Mouse (Mus musculus) myocyte (in vitro differentiated cells): ENCODE measurements at regions not wholly inside any gene's neighbourhood (a gene's known extent, or its start where the extent isn't known, plus 50 kb on each side); places are given as distances from the start of the nearest gene placed in this dataset.
"Not testable (repeated sequence)": the region's sequence is repeated elsewhere in the genome, so short reads cannot be mapped to it uniquely, and the experiment has no call there.

ENCODE experiments used
- H3K27me3 ChIP-seq: one replicate; pipeline ENCODE4 v1.6.1; 2011; ENCODE audit not compliant: control insufficient read depth, insufficient read depth, insufficient read length
- H3K36me3 ChIP-seq: one replicate; pipeline ENCODE4 v1.6.1; 2011; ENCODE audit not compliant: control insufficient read depth, insufficient read depth
- H3K4me2 ChIP-seq: one replicate; pipeline ENCODE4 v1.6.1; 2011; ENCODE audit warnings: low read depth, control low read depth
- H3K4me3 ChIP-seq: one replicate; pipeline ENCODE4 v1.5.1; 2011; ENCODE audit warnings: mild to moderate bottlenecking, control low read depth, moderate library complexity
- H3K79me2 ChIP-seq: one replicate; pipeline ENCODE4 v1.6.1; 2011; ENCODE audit not compliant: control insufficient read depth, insufficient read depth
- H3ac ChIP-seq: one replicate; pipeline ENCODE4 v1.6.1; 2011; ENCODE audit not compliant: control insufficient read depth, insufficient read length
- CEBPB ChIP-seq: IDR thresholded peaks from 2 replicates; pipeline ENCODE4 v1.6.1; 2011; ENCODE audit warnings: mild to moderate bottlenecking, moderate library complexity; ENCODE audit not compliant: poor library complexity, insufficient read depth, severe bottlenecking
- E2F4 ChIP-seq: IDR thresholded peaks from one replicate; pipeline ENCODE4 v1.6.1; 2011; ENCODE audit warnings: mild to moderate bottlenecking, control low read depth, moderate library complexity; ENCODE audit not compliant: insufficient read depth
- MAX ChIP-seq: IDR thresholded peaks from one replicate; pipeline ENCODE4 v1.6.1; 2011; ENCODE audit warnings: low read depth, mild to moderate bottlenecking, control low read depth
- MYOD1 ChIP-seq, 3 experiments: IDR thresholded peaks; one replicate each; pipeline ENCODE4 v1.6.1; 2011; ENCODE audit warnings: control low read depth in 2 of 3, low read depth in 2 of 3, mild to moderate bottlenecking in 2 of 3, moderate library complexity in 1 of 3; ENCODE audit not compliant: insufficient read length in 2 of 3, control insufficient read depth in 1 of 3
- MYOG ChIP-seq, 3 experiments: IDR thresholded peaks; one replicate each; pipeline ENCODE4 v1.6.1; 2011; ENCODE audit warnings: control low read depth in 2 of 3, low read depth in 2 of 3, mild to moderate bottlenecking in 2 of 3; ENCODE audit not compliant: insufficient read length in 2 of 3, control insufficient read depth in 1 of 3, insufficient read depth in 1 of 3
- POLR2A ChIP-seq: IDR thresholded peaks from one replicate; pipeline ENCODE4 v1.6.1; 2011; ENCODE audit warnings: low read depth, mild to moderate bottlenecking, control low read depth, moderate library complexity; ENCODE audit not compliant: insufficient read length
- POLR2AphosphoS2 ChIP-seq: IDR thresholded peaks from one replicate; pipeline ENCODE4 v1.6.1; 2011; ENCODE audit warnings: low read depth, control low read depth; ENCODE audit not compliant: insufficient read length
- REST ChIP-seq: IDR thresholded peaks from one replicate; pipeline ENCODE4 v1.6.1; 2011; ENCODE audit warnings: mild to moderate bottlenecking, control low read depth, moderate library complexity; ENCODE audit not compliant: insufficient read depth, insufficient read length
- SRF ChIP-seq: IDR thresholded peaks from one replicate; pipeline ENCODE4 v1.6.1; 2011; ENCODE audit warnings: low read depth; ENCODE audit not compliant: control insufficient read depth, insufficient read length
- TCF12 ChIP-seq: IDR thresholded peaks from one replicate; pipeline ENCODE4 v1.6.1; 2011; ENCODE audit warnings: mild to moderate bottlenecking, control low read depth; ENCODE audit not compliant: poor library complexity, insufficient read depth, severe bottlenecking
- TCF3 ChIP-seq: IDR thresholded peaks from one replicate; pipeline ENCODE4 v1.6.1; 2011; ENCODE audit warnings: low read depth, control low read depth; ENCODE audit not compliant: insufficient read length
- USF1 ChIP-seq: IDR thresholded peaks from one replicate; pipeline ENCODE4 v1.6.1; 2011; ENCODE audit warnings: low read depth, mild to moderate bottlenecking, control low read depth, moderate library complexity

GRCm38 (mm10) chr5:76081379-76081778 lies 58.7 kb upstream of the Srd5a3 start:
- not testable (repeated sequence) for H3K4me3 ChIP-seq, H3K4me2 ChIP-seq, H3ac ChIP-seq, H3K79me2 ChIP-seq, H3K36me3 ChIP-seq
- peaks cover 24% of the 10 kb centered on the region for H3K27me3 ChIP-seq

GRCm38 (mm10) chr5:76080429-76080828 lies 59.6 kb upstream of the Srd5a3 start:
- Histone ChIP-seq H3K36me3 (no peaks in the 10 kb centered on the region), H3K79me2 (no peaks in the 10 kb centered on the region), H3K4me2 (no peak overlapping the region), H3ac (no peak overlapping the region), H3K27me3 (peaks cover 25% of the 10 kb centered on the region), H3K4me3 (no peak overlapping the region)
- no peak for TF ChIP-seq POLR2A
- no peak for TF ChIP-seq REST
- no peak for TF ChIP-seq USF1
- TF ChIP-seq MAX = no peak
- no peak for TF ChIP-seq TCF12
- TF ChIP-seq SRF = no peak
- no peak for TF ChIP-seq TCF3
- TF ChIP-seq POLR2AphosphoS2 = no peak
- TF ChIP-seq MYOD1 (IDR thresholded peaks at IDR 0.05; ENCODE audit: control insufficient read depth in 1 of 3, insufficient read length in 2 of 3, low read depth in 2 of 3) = no peak
- TF ChIP-seq MYOG (IDR thresholded peaks at IDR 0.05; ENCODE audit: control insufficient read depth in 1 of 3, insufficient read depth in 1 of 3, insufficient read length in 2 of 3, low read depth in 2 of 3) = no peak
- no peak for TF ChIP-seq E2F4
- no peak for TF ChIP-seq CEBPB

- H3K79me2 ChIP-seq = no peaks in the 10 kb centered on the region
- H3K4me2 ChIP-seq = no peak overlapping the region
- H3K27me3 ChIP-seq = peaks cover 25% of the 10 kb centered on the region
- no peak for TF ChIP-seq TCF3
- TF ChIP-seq CEBPB = no peak
- TF ChIP-seq REST = no peak
- TF ChIP-seq POLR2AphosphoS2 = no peak
- no peak for TF ChIP-seq POLR2A
- TF ChIP-seq MYOG (IDR thresholded peaks at IDR 0.05; ENCODE audit: control insufficient read depth in 1 of 3, insufficient read depth in 1 of 3, insufficient read length in 2 of 3, low read depth in 2 of 3) = no peak
- no peak for TF ChIP-seq MYOD1 (IDR thresholded peaks at IDR 0.05; ENCODE audit: control insufficient read depth in 1 of 3, insufficient read length in 2 of 3, low read depth in 2 of 3)
- no peak for TF ChIP-seq TCF12
- TF ChIP-seq E2F4 = no peak
- TF ChIP-seq MAX = no peak
- no peak overlapping the region for H3ac ChIP-seq
- no peaks in the 10 kb centered on the region for H3K36me3 ChIP-seq
- H3K4me3 ChIP-seq = no peak overlapping the region
These were observed 60.7 kb upstream of the Srd5a3 start for GRCm38 (mm10) chr5:76079204-76080025.

GRCm38 (mm10) chr5:76078485-76078884 lies 61.6 kb upstream of the Srd5a3 start:
- H3K27me3 ChIP-seq = peaks cover 30% of the 10 kb centered on the region
- no peaks in the 10 kb centered on the region for H3K79me2 ChIP-seq
- no peak overlapping the region for H3K4me3 ChIP-seq
- no peaks in the 10 kb centered on the region for H3K36me3 ChIP-seq
- H3ac ChIP-seq = no peak overlapping the region
- TF ChIP-seq CEBPB (no peak), POLR2AphosphoS2 (no peak), E2F4 (no peak)
- H3K4me2 ChIP-seq = no peak overlapping the region

GRCm38 (mm10) chr5:76076283-76076682 lies 63.8 kb upstream of the Srd5a3 start:
- Histone ChIP-seq H3ac (no peak overlapping the region), H3K27me3 (peaks cover 36% of the 10 kb centered on the region), H3K79me2 (no peaks in the 10 kb centered on the region), H3K4me2 (no peak overlapping the region), H3K4me3 (no peak overlapping the region), H3K36me3 (no peaks in the 10 kb centered on the region)
- TF ChIP-seq E2F4 = no peak
- TF ChIP-seq MYOD1 (IDR thresholded peaks at IDR 0.05; ENCODE audit: control insufficient read depth in 1 of 3, insufficient read length in 2 of 3, low read depth in 2 of 3) = no peak
- no peak for TF ChIP-seq SRF
- TF ChIP-seq USF1 = no peak
- no peak for TF ChIP-seq POLR2A
- no peak for TF ChIP-seq POLR2AphosphoS2
- TF ChIP-seq TCF12 = no peak
- TF ChIP-seq MYOG (IDR thresholded peaks at IDR 0.05; ENCODE audit: control insufficient read depth in 1 of 3, insufficient read depth in 1 of 3, insufficient read length in 2 of 3, low read depth in 2 of 3) = no peak
- TF ChIP-seq MAX = no peak
